Mouse (Mus musculus) 3T3-L1 (cell line): ENCODE measurements around the gene Prkab1.

ENCODE experiments used
- DNase-seq: peaks from one replicate; pipeline ENCODE4 v3.0.0-alpha.2; 2015; ENCODE audit warnings: low read depth, low spot score

Gene Prkab1

DNA sequence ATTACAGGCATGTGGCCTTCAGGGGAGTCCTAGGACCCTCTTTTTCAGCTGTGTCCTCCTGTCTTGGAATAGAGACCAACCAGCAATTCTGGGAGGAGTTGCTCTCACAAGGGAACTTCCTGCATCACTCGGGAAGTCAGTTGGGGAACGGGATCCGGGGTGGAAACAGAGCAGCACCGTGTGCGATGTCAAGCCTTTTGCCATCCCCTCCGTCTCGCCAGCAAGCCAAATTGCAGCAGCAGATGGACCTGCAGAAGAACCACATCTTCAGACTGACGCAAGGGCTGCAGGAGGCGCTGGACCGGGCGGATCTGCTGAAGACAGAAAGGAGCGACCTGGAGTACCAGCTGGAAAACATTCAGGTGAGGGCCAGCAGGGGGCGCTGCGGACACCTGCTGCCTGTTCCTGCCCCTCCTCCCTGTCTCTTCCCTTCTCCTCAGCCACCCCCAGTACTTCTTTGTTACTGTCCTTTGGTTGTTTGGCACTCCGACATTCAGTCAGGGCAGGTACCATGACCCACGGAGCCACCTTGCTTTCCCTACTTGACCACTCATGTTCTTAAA is 45.1 kb downstream of the Prkab1 start:
- DNase-seq: peak; percentile 41

DNA sequence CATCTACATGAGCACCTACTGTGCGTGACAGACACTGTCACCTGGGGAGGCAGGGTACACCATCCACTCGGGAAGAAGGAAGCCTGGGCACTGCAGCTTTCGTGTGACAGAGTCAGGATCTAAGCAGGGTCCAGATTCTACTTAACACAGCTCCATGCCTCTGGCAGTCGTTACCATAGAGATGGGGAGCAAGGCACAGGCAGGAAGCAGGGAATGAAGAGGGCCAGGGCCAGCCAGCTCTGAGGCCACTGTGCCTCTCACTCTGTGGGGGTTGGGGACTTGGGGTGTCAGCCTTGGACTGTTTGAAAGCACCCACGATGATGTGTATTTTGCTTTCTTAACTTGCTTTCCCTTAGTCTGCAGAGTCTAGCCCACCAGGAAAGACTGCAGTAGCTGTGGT is 46.1 kb downstream of the Prkab1 start:
- DNase-seq: no peak

DNA sequence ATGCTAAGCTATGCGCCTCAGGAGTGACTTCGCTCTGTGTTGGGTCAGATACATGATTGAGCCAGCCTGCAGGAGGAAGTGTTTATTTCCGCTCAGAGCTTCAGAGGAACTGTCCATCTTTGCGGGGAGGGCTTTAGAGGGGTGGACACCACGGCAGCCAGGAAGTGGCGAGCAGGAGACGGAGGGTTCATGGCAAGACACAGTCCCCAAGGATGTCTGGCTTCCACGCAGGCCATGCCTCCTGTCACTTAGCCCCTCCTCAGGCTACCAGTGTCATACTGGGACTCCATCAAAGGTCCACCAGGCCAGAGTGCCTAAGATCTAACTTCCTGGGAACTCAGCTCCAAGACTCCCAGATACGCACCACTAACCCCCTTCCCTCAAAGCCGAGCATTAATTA is 46.6 kb downstream of the Prkab1 start:
- no peak for DNase-seq

DNA sequence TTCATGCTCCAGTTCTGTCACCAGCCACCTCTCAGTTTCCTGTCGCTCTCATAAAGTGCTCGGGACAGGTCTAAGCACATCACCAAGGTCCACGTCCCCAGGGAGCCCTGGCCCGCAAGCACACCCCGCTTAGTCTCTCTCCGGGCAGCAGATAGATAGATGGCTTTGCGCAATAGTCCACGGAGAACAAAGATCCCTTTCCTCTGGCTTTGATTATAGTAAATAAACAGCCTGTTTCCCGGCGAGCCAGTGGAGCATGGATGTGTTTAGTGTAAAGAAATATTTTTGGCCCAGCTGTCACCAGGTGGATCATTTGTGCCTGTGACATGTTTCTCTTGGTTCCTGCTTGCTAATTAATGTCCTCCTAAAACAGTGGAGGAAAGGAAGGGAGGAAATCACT is 47.0 kb downstream of the Prkab1 start:
- no peak for DNase-seq

DNA sequence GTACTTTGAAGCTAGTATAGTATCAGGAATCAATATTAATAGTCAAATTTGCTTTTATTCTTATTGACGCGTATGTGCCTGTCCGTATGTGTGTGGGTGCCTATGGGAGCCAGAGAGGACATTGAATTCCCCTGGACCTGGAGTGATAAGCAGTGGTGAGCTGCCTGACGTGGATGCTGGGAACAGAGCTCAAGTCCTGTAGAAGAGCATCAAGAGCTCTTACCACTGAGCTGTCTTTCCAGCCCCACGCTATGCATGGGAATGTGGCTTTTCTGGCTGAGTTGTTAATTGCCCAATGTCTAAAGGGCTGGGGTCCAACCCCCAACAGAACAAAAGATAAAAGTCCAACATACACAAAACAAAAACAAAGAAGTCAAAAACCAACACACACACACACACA is 47.9 kb downstream of the Prkab1 start:
- DNase-seq: no peak

DNA sequence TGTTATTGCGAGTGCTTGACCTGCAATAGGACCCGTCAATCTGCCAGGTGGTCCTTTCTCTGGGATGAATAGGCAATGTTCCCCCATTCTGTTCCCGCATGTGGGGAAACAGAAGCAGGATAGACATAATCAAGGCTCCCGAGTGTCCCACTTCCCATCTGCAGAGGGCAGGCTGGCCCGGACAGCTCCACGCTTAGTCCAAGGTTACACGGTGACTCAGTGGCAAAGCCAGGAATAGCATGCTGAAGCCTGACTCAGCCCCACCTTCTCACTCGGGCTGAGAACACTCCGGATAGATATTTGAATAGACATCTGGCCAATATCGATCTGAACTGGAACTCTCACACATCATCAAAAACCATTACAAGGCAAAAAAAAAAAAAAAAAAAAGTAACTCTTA is 48.6 kb downstream of the Prkab1 start:
- DNase-seq: peak; percentile 32

DNA sequence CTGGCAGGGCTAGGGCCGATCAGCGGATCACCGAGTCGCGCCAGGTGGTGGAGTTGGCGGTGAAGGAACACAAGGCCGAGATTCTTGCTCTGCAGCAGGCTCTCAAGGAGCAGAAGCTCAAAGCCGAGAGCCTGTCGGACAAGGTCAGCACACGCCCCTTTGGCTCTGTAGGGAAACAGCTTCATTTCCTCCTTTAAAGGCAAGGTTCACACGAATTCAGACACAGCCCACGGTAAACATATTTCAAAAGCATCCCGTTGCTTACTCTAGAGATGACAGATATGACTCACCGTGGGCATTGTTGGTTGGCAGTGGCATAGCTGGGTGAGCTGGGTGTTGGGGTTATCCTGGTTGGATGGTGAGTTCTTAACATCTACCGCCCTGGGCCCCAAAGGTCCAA is 53.1 kb downstream of the Prkab1 start:
- DNase-seq: peak; percentile 4
